Mouse (Mus musculus): ENCODE measurements around the gene Bend3.

DNA sequence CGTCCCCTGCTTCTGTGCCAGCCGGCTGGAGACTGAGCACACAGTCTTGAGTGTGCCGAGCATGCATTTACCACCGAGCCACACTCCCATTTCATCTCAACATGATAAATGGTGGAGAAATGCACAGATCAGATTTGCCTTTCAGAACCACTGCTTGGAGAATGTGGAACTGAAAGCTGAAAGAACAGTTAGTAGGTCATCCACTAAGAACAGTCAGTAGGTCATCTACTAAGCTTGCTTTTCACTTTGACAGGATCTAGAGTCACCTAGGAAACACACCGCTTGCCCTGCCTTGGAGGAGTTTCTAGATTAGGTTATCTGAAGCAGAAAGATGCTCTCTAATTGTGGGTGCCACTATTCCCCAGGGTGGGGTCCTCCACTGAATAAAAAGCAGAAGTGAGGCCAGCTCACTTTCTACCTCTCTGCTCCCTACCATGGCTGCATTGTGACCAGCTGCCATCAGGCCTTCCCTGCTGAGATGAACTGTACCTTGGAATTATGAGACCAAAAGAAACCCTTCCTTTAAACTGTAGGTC lies 79.1 kb downstream of the Bend3 start:
- TF ChIP-seq POLR2A (IDR thresholded peaks at IDR 0.05; ENCODE audit: borderline replicate concordance, low read depth, low read length) = no peak
- TF ChIP-seq CTCF (IDR thresholded peaks at IDR 0.05; ENCODE audit: low read depth, low read length) = no peak

All from bone marrow macrophage, adult 2 months (primary cell).